Mouse (Mus musculus): ENCODE data around the gene Gm6169.
"Not testable (repeated sequence)": the region's sequence is repeated elsewhere in the genome, so short reads cannot be mapped to it uniquely, and the experiment has no call there.

The Gm6169 gene

GRCm38 (mm10) chr13:97099187-97099852 is at the start of gene Gm6169:
Gene Gm6169 (minus strand): TSS chr13:97099237.
- DNase-seq = peak; percentile 10

GRCm38 (mm10) chr13:97145834-97146233 is 46.8 kb upstream of the Gm6169 start:
- DNase-seq = no peak

- DNase-seq = no peak
Observed at GRCm38 (mm10) chr13:97142321-97142720, 43.3 kb upstream of the Gm6169 start.

DNA sequence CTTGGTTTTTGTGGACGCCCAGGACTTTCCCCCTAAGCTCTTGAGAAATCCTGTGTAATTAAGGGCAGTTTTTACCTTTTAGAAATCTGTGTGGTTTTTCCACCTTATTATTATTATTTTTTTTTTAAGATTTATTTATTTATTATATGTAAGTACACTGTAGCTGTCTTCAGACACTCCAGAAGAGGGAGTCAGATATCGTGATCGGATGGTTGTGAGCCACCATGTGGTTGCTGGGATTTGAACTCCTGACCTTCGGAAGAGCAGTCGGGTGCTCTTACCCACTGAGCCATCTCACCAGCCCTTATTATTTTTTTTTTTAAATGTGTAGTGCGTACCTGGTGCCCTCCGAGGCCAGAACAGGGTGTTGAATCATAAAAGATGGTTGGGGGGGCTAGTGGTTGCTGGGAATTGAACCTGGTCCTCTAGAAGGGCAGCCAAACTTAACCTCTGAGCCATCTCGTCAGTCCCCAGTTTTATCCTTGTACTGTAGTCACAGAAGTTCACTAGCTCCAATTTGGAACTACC is 39.4 kb upstream of the Gm6169 start:
- not testable (repeated sequence) for DNase-seq

- DNase-seq = peak; percentile 87
Observed at GRCm38 (mm10) chr13:97137466-97138400, 38.7 kb upstream of the Gm6169 start, which contains the start of the genes Gfm2 and Nsa2. Gene Gfm2 (plus strand): TSS chr13:97137937. Gene Nsa2 (minus strand): TSS chr13:97137937.

DNA sequence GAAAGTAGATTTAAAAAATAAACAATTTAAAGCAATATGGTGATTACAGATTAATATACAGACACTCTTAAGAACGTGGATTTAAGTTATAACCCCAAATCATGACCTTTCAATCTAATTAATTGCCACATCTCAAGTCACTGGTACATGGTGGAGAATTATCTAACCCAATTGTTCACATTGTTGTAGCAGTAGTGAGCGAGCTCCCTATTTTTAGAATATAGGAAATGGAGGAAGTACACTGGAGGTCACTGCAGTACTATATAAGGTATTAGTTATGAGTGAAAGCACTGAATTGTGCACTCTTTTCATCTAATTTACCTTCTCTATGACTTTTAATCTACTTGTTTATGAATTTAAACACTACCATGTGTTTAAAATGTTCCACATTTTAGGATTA is 31.4 kb upstream of the Gm6169 start:
- not testable (repeated sequence) for DNase-seq

DNA sequence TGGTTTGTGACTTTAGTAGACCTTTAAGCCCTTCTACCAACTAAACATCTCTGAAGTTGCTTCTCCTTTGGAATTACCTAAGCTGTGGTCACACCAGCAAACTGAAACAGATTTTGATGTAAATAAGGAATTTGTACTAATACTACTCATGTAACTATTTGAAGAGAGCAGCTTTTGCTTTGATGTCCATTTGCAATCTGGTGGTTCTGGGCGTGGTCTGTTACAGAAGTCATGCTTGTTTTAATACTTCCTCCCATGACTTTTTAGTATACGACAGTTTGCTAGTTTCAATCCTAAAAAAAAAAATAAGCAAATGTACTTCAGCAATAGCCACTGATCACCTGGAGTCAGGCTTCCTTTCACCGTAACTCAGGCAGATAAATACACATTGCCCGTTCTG is 30.6 kb upstream of the Gm6169 start:
- not testable (repeated sequence) for DNase-seq

- DNase-seq = no peak
Observed at GRCm38 (mm10) chr13:97121341-97121740, 22.3 kb upstream of the Gm6169 start.

DNA sequence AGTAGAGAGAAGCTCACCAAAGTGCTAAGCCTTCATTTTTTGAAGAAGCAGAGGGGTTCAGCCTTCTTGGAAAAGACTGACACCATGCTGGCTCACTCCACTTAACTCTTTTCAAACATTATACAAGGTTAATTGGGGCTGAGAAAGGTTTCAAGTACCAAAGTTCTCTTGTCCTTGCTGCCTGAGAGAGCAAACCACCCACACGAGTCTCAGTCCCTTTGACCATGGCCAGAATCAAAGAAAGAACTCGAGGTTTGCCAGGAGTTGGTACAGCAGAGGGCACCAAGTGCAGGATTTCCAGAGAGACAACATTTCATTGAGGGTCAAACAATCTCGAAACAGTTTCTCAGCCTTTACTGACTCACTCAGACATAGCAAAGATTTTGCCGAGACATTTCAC is 10.0 kb upstream of the Gm6169 start:
- DNase-seq = no peak

DNA sequence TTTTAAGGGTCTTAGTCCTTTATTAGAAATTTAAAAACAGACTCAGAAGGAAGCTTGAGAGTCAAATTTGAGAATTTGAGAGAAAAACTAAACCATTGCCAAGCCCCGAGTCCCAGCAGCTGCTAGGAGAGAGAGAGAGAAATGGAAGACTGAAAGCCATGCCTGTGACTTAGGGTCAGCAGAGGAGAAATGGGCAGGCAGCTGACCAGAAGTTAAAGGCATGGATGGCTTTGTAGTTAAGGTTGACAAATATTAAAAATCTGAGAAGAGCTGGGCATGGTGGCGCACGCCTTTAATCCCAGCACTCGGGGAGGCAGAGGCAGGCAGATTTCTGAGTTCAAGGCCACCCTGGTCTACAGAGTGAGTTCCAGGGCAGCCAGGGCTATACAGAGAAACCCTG is 8.7 kb upstream of the Gm6169 start:
- DNase-seq = not testable (repeated sequence)

DNA sequence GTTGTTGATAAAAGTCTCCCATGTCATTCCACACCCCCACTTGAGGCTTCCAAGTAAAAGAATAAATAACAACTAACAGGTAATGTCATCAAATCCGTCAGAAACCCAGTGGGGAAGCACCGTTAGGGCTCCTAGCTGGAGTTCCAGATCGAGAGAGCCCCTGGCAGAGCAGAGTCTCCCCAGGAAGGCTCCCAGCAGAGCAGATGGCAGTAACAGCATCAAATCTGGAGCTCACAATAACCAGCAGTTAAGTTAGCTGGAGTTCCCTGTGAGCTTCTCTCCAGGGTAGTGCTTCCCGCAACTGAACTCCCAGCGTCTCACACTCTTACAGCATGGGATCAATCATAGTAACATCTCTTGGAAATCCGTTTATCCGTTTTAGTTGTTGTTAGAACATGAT is 6.0 kb upstream of the Gm6169 start:
- no peak for DNase-seq

DNA sequence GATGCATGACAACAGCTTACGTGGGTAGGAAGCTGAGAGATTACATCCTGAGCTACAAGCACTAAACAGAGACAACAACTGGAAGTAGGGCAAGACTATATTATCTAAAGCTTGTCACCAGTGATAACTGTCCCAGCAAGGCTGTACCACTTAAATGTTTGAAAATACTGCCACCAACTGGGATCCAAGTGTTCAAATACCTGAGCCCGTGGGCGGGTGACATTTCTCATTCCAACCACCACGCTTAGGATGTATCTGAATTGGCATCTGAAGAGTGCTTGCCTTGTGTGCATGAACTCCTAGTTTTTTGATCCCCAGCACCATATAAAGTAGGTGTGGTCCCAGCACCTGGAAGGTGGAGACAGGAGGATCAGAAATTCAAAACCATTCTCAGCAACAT is 3.3 kb downstream of the Gm6169 start:
- DNase-seq = no peak

- no peak for DNase-seq
Observed at GRCm38 (mm10) chr13:97088183-97088582, 10.9 kb downstream of the Gm6169 start.

GRCm38 (mm10) chr13:97087421-97087820 is 11.6 kb downstream of the Gm6169 start:
- DNase-seq = no peak

GRCm38 (mm10) chr13:97086316-97086715 is 12.7 kb downstream of the Gm6169 start:
- DNase-seq = no peak

DNA sequence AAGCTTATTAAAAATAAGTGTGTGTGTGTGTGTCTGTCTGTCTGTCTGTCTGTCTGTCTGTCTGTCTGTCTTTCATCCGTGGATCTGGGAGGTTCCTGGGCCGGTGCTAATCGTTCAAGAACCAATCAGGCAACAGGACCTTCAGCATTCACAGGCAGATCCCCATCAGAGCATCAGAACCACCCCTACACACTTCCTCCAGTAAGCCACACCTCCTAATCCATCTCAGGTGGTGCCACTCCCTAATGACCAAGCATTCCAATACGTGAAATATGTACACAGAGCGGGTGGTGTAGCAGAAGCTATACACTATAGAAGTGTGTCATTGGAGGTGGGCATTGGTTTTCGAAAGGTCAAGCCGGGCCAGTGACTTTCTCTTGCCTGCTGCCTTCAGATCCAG is 16.6 kb downstream of the Gm6169 start:
- no peak for DNase-seq

GRCm38 (mm10) chr13:97080615-97081014 is 18.4 kb downstream of the Gm6169 start:
- DNase-seq = no peak

DNA sequence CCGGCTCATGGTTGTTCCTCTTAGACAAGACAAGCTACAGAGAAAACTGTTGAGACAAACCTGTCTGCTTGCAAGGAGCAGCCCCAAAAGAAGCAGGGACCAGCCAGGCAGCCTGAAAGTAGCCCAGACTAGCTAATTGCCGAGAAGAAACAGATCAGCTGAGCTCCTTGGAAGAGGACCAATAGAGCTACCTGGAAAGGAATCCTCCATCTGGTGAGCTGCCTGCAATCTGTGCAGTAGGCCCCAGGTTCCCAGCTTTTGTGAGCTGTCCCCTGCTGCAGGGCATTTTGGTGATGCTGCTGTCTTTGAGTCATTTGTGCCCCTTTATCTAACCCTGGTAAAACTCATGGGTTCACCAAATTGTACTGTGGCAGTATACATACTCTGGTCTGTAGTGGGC is 18.8 kb downstream of the Gm6169 start:
- DNase-seq = peak; percentile 61

- no peak for DNase-seq
Observed at GRCm38 (mm10) chr13:97077556-97077955, 21.5 kb downstream of the Gm6169 start.

GRCm38 (mm10) chr13:97073497-97073896 is 25.5 kb downstream of the Gm6169 start:
- no peak for DNase-seq

DNA sequence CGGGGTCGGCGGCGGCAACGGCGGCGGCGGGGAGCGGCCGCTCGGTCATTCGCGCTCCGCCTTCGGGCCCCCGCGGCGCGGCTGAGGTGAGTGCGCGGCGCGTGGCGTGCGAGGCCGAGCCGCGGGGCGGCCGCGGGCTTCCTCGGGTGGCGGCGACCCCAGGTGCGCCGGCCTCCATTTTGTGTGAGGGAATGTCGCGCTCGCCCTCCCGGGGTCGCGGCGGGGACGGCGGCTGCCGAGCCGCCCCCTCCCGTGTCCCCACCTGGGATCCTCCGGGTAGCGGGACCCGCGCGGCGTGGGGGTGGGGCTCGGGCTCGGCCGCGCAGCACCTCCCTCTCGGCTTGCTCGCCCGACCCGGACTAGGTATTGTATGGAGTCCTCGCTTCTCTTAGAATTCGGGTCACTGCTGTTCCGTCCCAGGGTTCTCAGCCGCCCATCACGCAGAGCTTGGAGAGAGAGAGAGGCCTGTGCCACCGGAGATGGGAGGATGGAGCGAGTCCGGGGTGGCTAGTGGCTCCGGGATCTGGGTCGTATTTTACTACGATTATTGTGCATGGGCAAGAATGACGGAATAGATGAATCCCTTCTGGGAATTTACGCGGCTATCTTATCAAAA is 27.3 kb downstream of the Gm6169 start:
- peak; percentile 42 for DNase-seq

GRCm38 (mm10) chr13:97070931-97071625 is 28.0 kb downstream of the Gm6169 start:
- DNase-seq = peak; percentile 40

GRCm38 (mm10) chr13:97068151-97068550 is 30.9 kb downstream of the Gm6169 start:
- DNase-seq = no peak
